Mouse (Mus musculus): ENCODE measurements at regions not wholly inside any gene's neighbourhood (a gene's known extent, or its start where the extent isn't known, plus 50 kb on each side); places are given as distances from the start of the nearest gene placed in this dataset.

DNA sequence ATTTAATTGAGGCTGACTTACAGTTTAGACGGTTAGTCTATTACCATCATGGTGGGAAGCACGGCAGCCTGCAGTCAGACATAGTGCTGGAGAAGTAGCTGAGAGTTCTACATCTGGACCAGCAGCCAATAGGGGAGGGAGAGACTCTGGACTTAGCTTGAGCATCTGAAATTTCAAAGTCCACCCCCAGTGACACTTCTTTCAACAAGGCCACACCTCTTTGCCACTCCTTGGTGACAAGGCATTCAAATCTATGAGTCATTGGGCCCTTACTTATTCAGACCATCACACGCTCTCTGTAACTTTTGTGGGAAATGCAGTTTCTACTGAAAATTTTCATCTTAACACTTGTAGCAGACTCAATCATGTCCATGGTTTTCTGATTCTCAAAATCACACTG is 653.9 kb upstream of the Got2 start:
- no peak for TF ChIP-seq CTCF (IDR thresholded peaks at IDR 0.05; ENCODE audit: borderline replicate concordance, extremely low read depth, insufficient read depth, insufficient read length)
- no peak for TF ChIP-seq POLR2A (IDR thresholded peaks at IDR 0.05; ENCODE audit: borderline replicate concordance, extremely low read depth, insufficient read depth, insufficient read length, poor library complexity, severe bottlenecking)

All from brain, embryonic 14.5 days (tissue).